Mouse (Mus musculus) kidney, adult 2 months (tissue): ENCODE measurements at regions not wholly inside any gene's neighbourhood (a gene's known extent, or its start where the extent isn't known, plus 50 kb on each side); places are given as distances from the start of the nearest gene placed in this dataset.

Experiments
- CTCF ChIP-seq: fragments of 200-500 bp; conservative IDR thresholded peaks from 2 replicates; pipeline ENCODE4 v1.5.1; 2011; ENCODE audit warnings: low read depth, mild to moderate bottlenecking, control low read depth, low read length, moderate library complexity, mixed read lengths; ENCODE audit not compliant: insufficient read depth, insufficient read length
- POLR2A ChIP-seq: fragments of 200-500 bp; IDR thresholded peaks from one replicate; pipeline ENCODE4 v1.6.1; 2011; ENCODE audit warnings: low read depth, low read length, control low read depth

GRCm38 (mm10) chr1:110774848-110775247 is 202.5 kb downstream of the Cdh19 start:
- TF ChIP-seq POLR2A (no peak), CTCF (no peak)
